In genomic region chr6:125422051-125422822, GRCm38 (mm10) we compare ENCODE assay signal across 8 mouse cellular contexts. TPM values are rescaled to one million over a fixed set of nuclear protein-coding genes. Genes with fewer than 3 reads are reported as not detected.
A peak's percentile ranks its signal among the peaks of the same experiment; 100 is the strongest.
DNase-seq lines count a peak whose midpoint lies in the region; ATAC-seq and TF ChIP-seq lines count a peak whose summit lies in the region.

No protein-coding gene starts in this region.

- TF ChIP-seq POLR2A in liver, adult 2 months (IDR thresholded peaks at IDR 0.05; ENCODE audit: extremely low read depth, insufficient read depth, low read length), result no peak

- no peak overlapping the region for H3K27ac ChIP-seq in forebrain, embryonic 15.5 days (replicated peaks)
- no peak overlapping the region for H3K27ac ChIP-seq in hindbrain, embryonic 14.5 days
- H3K27ac ChIP-seq in liver, adult 2 months (replicated peaks; ENCODE audit: insufficient read depth, low read depth, low read length), result no peak overlapping the region
- no peak overlapping the region for H3K27ac ChIP-seq in midbrain, embryonic 16.5 days (ENCODE audit: low read length)

- no peak for TF ChIP-seq CTCF in liver, adult 2 months (IDR thresholded peaks at IDR 0.05; ENCODE audit: low read depth, low read length)

- no peaks in the 10 kb centered on the region for H3K79me2 ChIP-seq in liver, adult 2 months (ENCODE audit: control insufficient read depth, insufficient read depth, low read length)

- H3K4me2 ChIP-seq in forebrain, embryonic 15.5 days (replicated peaks), result peak overlapping the region; percentile 32
- peak overlapping the region; percentile 35 for H3K4me2 ChIP-seq in hindbrain, embryonic 14.5 days (replicated peaks)
- H3K4me2 ChIP-seq in midbrain, embryonic 16.5 days (ENCODE audit: low read length), result peak overlapping the region; percentile 47

- DNase-seq in CD8-positive naive resting alpha-beta T cell, adult 2 months (ENCODE audit: low read depth in 2 of 2, low spot score in 2 of 2), result peak; percentile 40 to 52
- DNase-seq in adrenal gland, adult 8-10 months, result peak; percentile 60
- no peak for DNase-seq in hindbrain, embryonic 14.5 days (ENCODE audit: low spot score)
- DNase-seq in liver, adult 2 months (ENCODE audit: extremely low read depth, low read depth, low spot score), result no peak
- peak; percentile 80 for DNase-seq in testis, postnatal 10 days (ENCODE audit: low spot score)
- DNase-seq in frontal cortex, postnatal 25 days (ENCODE audit: low spot score in 2 of 2), result no peak

- 23% methylated on average over 20 of the region's 20 CpGs for WGBS in forebrain, embryonic 15.5 days
- WGBS in hindbrain, embryonic 14.5 days, result 24% methylated on average over 19 of the region's 20 CpGs
- WGBS in liver, adult 2 months, result 37% methylated on average over 18 of the region's 20 CpGs
- 23% methylated on average over 20 of the region's 20 CpGs for WGBS in midbrain, embryonic 16.5 days

- ATAC-seq in forebrain, embryonic 15.5 days (replicated peaks), result no peak
- peak; percentile 21; the same call in 1 of the 2 replicates for ATAC-seq in hindbrain, embryonic 14.5 days (ENCODE audit: low FRiP score)
- no peak for ATAC-seq in midbrain, embryonic 16.5 days

- no peaks in the 10 kb centered on the region for H3K9me3 ChIP-seq in forebrain, embryonic 15.5 days
- no peaks in the 10 kb centered on the region for H3K9me3 ChIP-seq in hindbrain, embryonic 14.5 days (ENCODE audit: control insufficient read depth, low read length)
- no peaks in the 10 kb centered on the region for H3K9me3 ChIP-seq in midbrain, embryonic 16.5 days (replicated peaks; ENCODE audit: control insufficient read depth, low read length, poor library complexity, severe bottlenecking)

- peaks cover 10% of the 10 kb centered on the region for H3K4me1 ChIP-seq in forebrain, embryonic 15.5 days
- no peaks in the 10 kb centered on the region for H3K4me1 ChIP-seq in hindbrain, embryonic 14.5 days (replicated peaks; ENCODE audit: control insufficient read depth, insufficient read depth, low read length)
- peaks cover 4% of the 10 kb centered on the region; the same call in 1 of the 2 replicates for H3K4me1 ChIP-seq in liver, adult 2 months (ENCODE audit: control insufficient read depth, insufficient read depth, low read length)
- H3K4me1 ChIP-seq in midbrain, embryonic 16.5 days (ENCODE audit: control insufficient read depth, insufficient read depth, low read length), result peaks cover 11% of the 10 kb centered on the region

- H3K9ac ChIP-seq in forebrain, embryonic 15.5 days (replicated peaks), result no peak overlapping the region
- H3K9ac ChIP-seq in hindbrain, embryonic 14.5 days, result no peak overlapping the region
- H3K9ac ChIP-seq in liver, adult 2 months (ENCODE audit: low read depth, low read length), result peak overlapping the region; percentile 30; the same call in 1 of the 2 replicates
- H3K9ac ChIP-seq in midbrain, embryonic 16.5 days (ENCODE audit: low read depth, low read length), result no peak overlapping the region

- no peaks in the 10 kb centered on the region for H3K36me3 ChIP-seq in forebrain, embryonic 15.5 days
- no peaks in the 10 kb centered on the region for H3K36me3 ChIP-seq in hindbrain, embryonic 14.5 days (replicated peaks; ENCODE audit: control insufficient read depth, insufficient read depth)
- H3K36me3 ChIP-seq in liver, adult 2 months (ENCODE audit: control insufficient read depth, insufficient read depth, low read length), result no peaks in the 10 kb centered on the region
- H3K36me3 ChIP-seq in midbrain, embryonic 16.5 days (ENCODE audit: control insufficient read depth, insufficient read depth, low read length), result no peaks in the 10 kb centered on the region

- no peaks in the 10 kb centered on the region for H3K27me3 ChIP-seq in forebrain, embryonic 15.5 days
- H3K27me3 ChIP-seq in hindbrain, embryonic 14.5 days (ENCODE audit: control insufficient read depth, insufficient read depth, low read length), result no peaks in the 10 kb centered on the region
- no peaks in the 10 kb centered on the region for H3K27me3 ChIP-seq in liver, adult 2 months (ENCODE audit: control insufficient read depth, insufficient read depth, low read length)
- H3K27me3 ChIP-seq in midbrain, embryonic 16.5 days (ENCODE audit: control insufficient read depth, insufficient read depth, low read depth, low read length), result no peaks in the 10 kb centered on the region

- H3K4me3 ChIP-seq in forebrain, embryonic 15.5 days, result no peak overlapping the region
- no peak overlapping the region for H3K4me3 ChIP-seq in hindbrain, embryonic 14.5 days (replicated peaks; ENCODE audit: low read length)
- H3K4me3 ChIP-seq in liver, adult 2 months (ENCODE audit: insufficient read depth, low read depth, low read length), result peak overlapping the region; percentile 42
- H3K4me3 ChIP-seq in midbrain, embryonic 16.5 days (ENCODE audit: low read depth, low read length), result no peak overlapping the region; the same call in 1 of the 2 replicates

RNA-seq across cellular contexts. Expression of gene Plekhg6, which starts 41.6 kb away (rescaled TPM):
- total RNA-seq in adrenal gland, adult 8-10 months (2022), result under 1 TPM in 2 of 4 experiments, not detected in 2; 0.09 to 0.19 TPM
- 0.06 and 0.10 TPM in 2 replicates for polyA plus RNA-seq in forebrain, embryonic 15.5 days (2015; fragmentation: Nextera tagmentation; extraction: Ambion mirVana)
- polyA plus RNA-seq in hindbrain, embryonic 14.5 days (2014; fragmentation: Nextera tagmentation; extraction: Ambion mirVana), result 0.10 and 0.23 TPM in 2 replicates
- total RNA-seq in liver, adult 2 months (2014; rRNA removed), result 3.0 and 3.6 TPM in 2 replicates
- 5.0 and 5.9 TPM in 2 replicates for polyA plus RNA-seq in liver, adult 2 months (2012; rRNA removed)
- 0.20 and 0.44 TPM in 2 replicates for polyA plus RNA-seq in midbrain, embryonic 16.5 days (2015; fragmentation: Nextera tagmentation; extraction: Ambion mirVana)

Comparison
In these comparisons a context has a peak if more than half of its experiments do, and no peak if none do; other contexts are left out.
1. DNase-seq: peak in CD8-positive naive resting alpha-beta T cell, adult 2 months (2 of 2), adrenal gland, adult 8-10 months (single experiment) and testis, postnatal 10 days (single experiment); none in hindbrain, embryonic 14.5 days (single experiment), liver, adult 2 months (single experiment) and frontal cortex, postnatal 25 days (0 of 2).
2. Peak in every context shown above with its lines, with median percentiles within 50 percentile points of each other: H3K4me2 ChIP-seq.